8 mouse cellular contexts compared by ENCODE assay signal in the genomic region with DNA sequence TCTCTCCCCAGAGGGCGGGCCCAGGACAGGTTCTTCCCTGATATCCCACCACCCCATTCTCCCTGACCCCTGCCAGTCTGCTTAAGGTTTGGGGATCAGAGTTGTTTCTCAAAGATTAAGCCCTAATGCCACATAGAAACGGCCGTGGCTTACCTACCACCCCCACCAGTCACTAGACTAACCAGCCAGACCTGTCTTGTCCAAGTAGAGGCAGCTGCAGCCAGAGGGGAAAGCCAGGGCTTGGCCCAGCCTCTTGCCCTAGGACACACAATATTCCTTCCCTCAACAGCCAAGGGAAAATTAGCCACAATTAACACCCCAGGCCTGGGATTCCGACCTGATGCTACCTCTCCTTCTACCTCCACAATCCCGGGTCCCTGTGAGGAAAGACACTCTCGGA. TPM values are rescaled to one million over a fixed set of nuclear protein-coding genes. Genes with fewer than 3 reads are reported as not detected.
DNase-seq lines count a peak whose midpoint lies in the region; ATAC-seq and TF ChIP-seq lines count a peak whose summit lies in the region.

No protein-coding gene starts in this region.

- no peaks in the 10 kb centered on the region for H3K79me2 ChIP-seq in heart, adult 2 months (replicated peaks; ENCODE audit: control insufficient read depth, insufficient read depth, low read length)

- peaks cover 21% of the 10 kb centered on the region for H3K4me1 ChIP-seq in heart, adult 2 months (ENCODE audit: control insufficient read depth, insufficient read depth, low read length)
- H3K4me1 ChIP-seq in E14TG2a.4 (replicated peaks; ENCODE audit: low read depth, low read length): peaks cover 57% of the 10 kb centered on the region
- H3K4me1 ChIP-seq in forebrain, postnatal 0 days (ENCODE audit: insufficient read depth): peaks cover 21% of the 10 kb centered on the region
- H3K4me1 ChIP-seq in lung, embryonic 14.5 days (ENCODE audit: insufficient read depth): peaks cover 27% of the 10 kb centered on the region

- H3K36me3 ChIP-seq in heart, adult 2 months (ENCODE audit: control insufficient read depth, insufficient read depth, low read length): no peaks in the 10 kb centered on the region
- no peaks in the 10 kb centered on the region for H3K36me3 ChIP-seq in E14TG2a.4 (ENCODE audit: insufficient read depth, low read length)
- H3K36me3 ChIP-seq in forebrain, postnatal 0 days (ENCODE audit: insufficient read depth): peaks cover 35% of the 10 kb centered on the region
- peaks cover 34% of the 10 kb centered on the region for H3K36me3 ChIP-seq in lung, embryonic 14.5 days (ENCODE audit: insufficient read depth)

- no peak for TF ChIP-seq EP300 in heart, adult 2 months (IDR thresholded peaks at IDR 0.05; ENCODE audit: insufficient read depth, low read depth, low read length)

- no peak for TF ChIP-seq CTCF in heart, adult 2 months (IDR thresholded peaks at IDR 0.05)
- no peak for TF ChIP-seq CTCF in E14TG2a.4 (conservative IDR thresholded peaks at IDR 0.05; ENCODE audit: low read length)
- no peak for TF ChIP-seq CTCF in forebrain, postnatal 0 days (IDR thresholded peaks at IDR 0.05; ENCODE audit: low read depth)
- no peak for TF ChIP-seq CTCF in lung, embryonic 14.5 days (IDR thresholded peaks at IDR 0.05; ENCODE audit: low read depth)

- ATAC-seq in forebrain, postnatal 0 days: no peak
- peak; percentile 11; the same call in 1 of the 2 replicates for ATAC-seq in lung, embryonic 14.5 days (ENCODE audit: insufficient read depth)

- 31% methylated on average over 6 of the region's 6 CpGs for WGBS in heart, adult 2 months
- 20% methylated on average over 6 of the region's 6 CpGs for WGBS in forebrain, postnatal 0 days
- 15% methylated on average over 6 of the region's 6 CpGs for WGBS in lung, embryonic 14.5 days

- H3K27ac ChIP-seq in heart, adult 2 months: peak overlapping the region; percentile 91
- peak overlapping the region; percentile 100 for H3K27ac ChIP-seq in forebrain, postnatal 0 days (ENCODE audit: low read depth, low read length)
- peak overlapping the region; percentile 100 for H3K27ac ChIP-seq in lung, embryonic 14.5 days (ENCODE audit: low read depth)

- no peaks in the 10 kb centered on the region for H3K27me3 ChIP-seq in heart, adult 2 months (ENCODE audit: control insufficient read depth, insufficient read depth, low read length)
- H3K27me3 ChIP-seq in E14TG2a.4 (ENCODE audit: insufficient read depth, low read length): peaks cover 71% of the 10 kb centered on the region
- H3K27me3 ChIP-seq in forebrain, postnatal 0 days (ENCODE audit: insufficient read depth, low read length): no peaks in the 10 kb centered on the region
- H3K27me3 ChIP-seq in lung, embryonic 14.5 days (ENCODE audit: insufficient read depth, low read length): no peaks in the 10 kb centered on the region

- H3K9ac ChIP-seq in heart, adult 2 months (ENCODE audit: low read depth, low read length): peak overlapping the region; percentile 68
- peak overlapping the region; percentile 100 for H3K9ac ChIP-seq in forebrain, postnatal 0 days
- peak overlapping the region; percentile 60 for H3K9ac ChIP-seq in lung, embryonic 14.5 days

- H3K4me2 ChIP-seq in forebrain, postnatal 0 days (ENCODE audit: low read depth): peak overlapping the region; percentile 94
- H3K4me2 ChIP-seq in lung, embryonic 14.5 days: peak overlapping the region; percentile 97

- intact Hi-C loops in heart, adult 2 months (cut with DNase I): loop anchor here (2.0 kb wide), 3 partner anchors 25 to 55 kb away; partner anchors contain the start of genes Kcnab3 and Rnf227
- intact Hi-C loops in heart, postnatal 14 days (cut with DNase I): loop anchor here (2.0 kb wide), 2 partner anchors 23 to 25 kb away; partner anchors contain the start of gene Rnf227

- no peak for TF ChIP-seq POLR2A in heart, adult 2 months (IDR thresholded peaks at IDR 0.05; ENCODE audit: insufficient read depth, low read depth, low read length)

- H3K4me3 ChIP-seq in heart, adult 2 months: peak overlapping the region; percentile 84
- H3K4me3 ChIP-seq in E14TG2a.4 (replicated peaks; ENCODE audit: low read length): peak overlapping the region; percentile 68
- peak overlapping the region; percentile 88 for H3K4me3 ChIP-seq in forebrain, postnatal 0 days (ENCODE audit: low read depth, low read length)
- H3K4me3 ChIP-seq in lung, embryonic 14.5 days (ENCODE audit: low read depth, low read length): peak overlapping the region; percentile 95

- DNase-seq in heart, adult 2 months: no peak
- DNase-seq in heart, postnatal 14 days: no peak
- peak; percentile 18 for DNase-seq in forebrain, postnatal 0 days
- peak; percentile 63 for DNase-seq in lung, embryonic 14.5 days
- peak; percentile 71 for DNase-seq in urinary bladder, postnatal 14 days (ENCODE audit: low spot score)
- DNase-seq in right cerebral cortex, postnatal 36 days (ENCODE audit: low spot score in 2 of 2): no peak
- no peak for DNase-seq in kidney, adult 11 months

- no peaks in the 10 kb centered on the region for H3K9me3 ChIP-seq in E14TG2a.4 (ENCODE audit: low read length)
- no peaks in the 10 kb centered on the region for H3K9me3 ChIP-seq in forebrain, postnatal 0 days (ENCODE audit: low read length)
- H3K9me3 ChIP-seq in lung, embryonic 14.5 days (ENCODE audit: low read depth, low read length): no peaks in the 10 kb centered on the region

RNA-seq across cellular contexts. Expression of gene Chd3, which starts 3.5 kb away (rescaled TPM):
- total RNA-seq in heart, adult 2 months (2021): 10 to 100 TPM; 18.3 to 20.2 TPM
- polyA plus RNA-seq in heart, adult 2 months (2012; rRNA removed): 20.3 and 22.2 TPM in 2 replicates
- total RNA-seq in heart, postnatal 14 days (2021): 10 to 100 TPM; 45.4 to 47.4 TPM
- 356 and 381 TPM in 2 replicates for total RNA-seq in forebrain, postnatal 0 days (2014; rRNA removed)
- 55.3 and 74.7 TPM in 2 replicates for polyA plus RNA-seq in forebrain, postnatal 0 days (2015; fragmentation: Nextera tagmentation; extraction: Ambion mirVana)
- 57.3 and 59.9 TPM in 2 replicates for polyA plus RNA-seq in lung, embryonic 14.5 days (2014; fragmentation: Nextera tagmentation; extraction: Ambion mirVana)

RNA-seq across cellular contexts. Expression of gene Rnf227, which starts 25.5 kb away (rescaled TPM):
- total RNA-seq in heart, adult 2 months (2021): under 1 TPM; 0.31 to 0.36 TPM
- polyA plus RNA-seq in heart, adult 2 months (2012; rRNA removed): 0.51 and 0.82 TPM in 2 replicates
- total RNA-seq in heart, postnatal 14 days (2021): under 1 TPM; 0.34 to 0.48 TPM
- 190 and 225 TPM in 2 replicates for total RNA-seq in forebrain, postnatal 0 days (2014; rRNA removed)
- polyA plus RNA-seq in forebrain, postnatal 0 days (2015; fragmentation: Nextera tagmentation; extraction: Ambion mirVana): 200 and 231 TPM in 2 replicates
- polyA plus RNA-seq in lung, embryonic 14.5 days (2014; fragmentation: Nextera tagmentation; extraction: Ambion mirVana): 15.2 TPM in 2 replicates

RNA-seq across cellular contexts. Expression of gene Naa38, which starts 29.6 kb away (rescaled TPM):
- 100 to 1,000 TPM; 102 to 113 TPM for total RNA-seq in heart, adult 2 months (2021)
- 128 and 145 TPM in 2 replicates for polyA plus RNA-seq in heart, adult 2 months (2012; rRNA removed)
- total RNA-seq in heart, postnatal 14 days (2021): 10 to 100 TPM; 85.4 to 91.7 TPM
- 47.7 and 59.2 TPM in 2 replicates for total RNA-seq in forebrain, postnatal 0 days (2014; rRNA removed)
- polyA plus RNA-seq in forebrain, postnatal 0 days (2015; fragmentation: Nextera tagmentation; extraction: Ambion mirVana): 125 and 141 TPM in 2 replicates
- 169 and 173 TPM in 2 replicates for polyA plus RNA-seq in lung, embryonic 14.5 days (2014; fragmentation: Nextera tagmentation; extraction: Ambion mirVana)

RNA-seq across cellular contexts. Expression of gene Cyb5d1, which starts 29.7 kb away (rescaled TPM):
- total RNA-seq in heart, adult 2 months (2021): 10 to 100 TPM; 27.9 to 32.1 TPM
- polyA plus RNA-seq in heart, adult 2 months (2012; rRNA removed): 19.9 and 29.8 TPM in 2 replicates
- total RNA-seq in heart, postnatal 14 days (2021): 10 to 100 TPM; 25.0 to 29.3 TPM
- total RNA-seq in forebrain, postnatal 0 days (2014; rRNA removed): 21.1 and 28.9 TPM in 2 replicates
- polyA plus RNA-seq in forebrain, postnatal 0 days (2015; fragmentation: Nextera tagmentation; extraction: Ambion mirVana): 17.0 and 24.2 TPM in 2 replicates
- polyA plus RNA-seq in lung, embryonic 14.5 days (2014; fragmentation: Nextera tagmentation; extraction: Ambion mirVana): 26.8 and 27.2 TPM in 2 replicates

RNA-seq across cellular contexts. Expression of gene Tmem88, which starts 32.3 kb away (rescaled TPM):
- total RNA-seq in heart, adult 2 months (2021): 10 to 100 TPM; 20.4 to 21.4 TPM
- polyA plus RNA-seq in heart, adult 2 months (2012; rRNA removed): 61.4 and 66.4 TPM in 2 replicates
- total RNA-seq in heart, postnatal 14 days (2021): 10 to 100 TPM; 37.4 to 39.6 TPM
- total RNA-seq in forebrain, postnatal 0 days (2014; rRNA removed): 2.0 and 2.4 TPM in 2 replicates
- polyA plus RNA-seq in forebrain, postnatal 0 days (2015; fragmentation: Nextera tagmentation; extraction: Ambion mirVana): 6.8 and 7.7 TPM in 2 replicates
- 37.5 and 39.1 TPM in 2 replicates for polyA plus RNA-seq in lung, embryonic 14.5 days (2014; fragmentation: Nextera tagmentation; extraction: Ambion mirVana)

Comparison
In these comparisons a context has a peak if more than half of its experiments do, and no peak if none do; other contexts are left out.
1. DNase-seq: peak in forebrain, postnatal 0 days (single experiment), lung, embryonic 14.5 days (single experiment) and urinary bladder, postnatal 14 days (single experiment); none in heart, adult 2 months (0 of 2), heart, postnatal 14 days (0 of 2), right cerebral cortex, postnatal 36 days (0 of 2) and kidney, adult 11 months (single experiment).
2. RNA of gene Rnf227, which starts 25.5 kb away (total RNA-seq): 190 to 225 TPM in forebrain, postnatal 0 days; 0.34 to 0.48 TPM in heart, postnatal 14 days and 0.31 to 0.36 TPM in heart, adult 2 months; every median in the first group is over 100 times any median in the second.
3. Peak in every context shown above with its lines, with median percentiles within 50 percentile points of each other: H3K27ac ChIP-seq, H3K4me3 ChIP-seq and H3K9ac ChIP-seq.